Comparison of ENCODE assay signal across 8 mouse cellular contexts in the genomic region with DNA sequence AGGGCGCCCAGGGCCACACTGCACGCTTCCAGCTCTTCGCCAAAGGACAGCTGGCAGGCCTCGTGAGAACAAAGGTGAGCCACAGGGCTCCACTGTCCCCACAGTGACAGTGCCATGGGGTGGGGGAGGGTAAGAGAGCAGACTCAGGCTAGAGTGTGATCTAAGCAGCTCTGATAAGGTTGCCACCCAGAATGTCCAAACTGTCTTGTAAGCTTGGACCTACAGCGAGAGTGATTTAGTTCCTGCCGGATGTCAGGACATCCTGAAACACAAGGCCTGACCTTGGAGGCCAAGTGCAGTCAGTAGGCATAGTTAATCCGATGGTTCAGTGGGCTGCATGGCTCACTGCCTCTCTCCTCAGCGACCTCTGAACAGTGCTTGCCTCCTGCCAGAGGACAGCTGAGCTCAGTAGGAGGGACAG. TPM values are rescaled to one million over a fixed set of nuclear protein-coding genes. Genes with fewer than 3 reads are reported as not detected.
DNase-seq lines count a peak whose midpoint lies in the region; ATAC-seq and TF ChIP-seq lines count a peak whose summit lies in the region.

No protein-coding gene starts in this region.

- peak; percentile 70 for DNase-seq in hindbrain, embryonic 10.5 days (ENCODE audit: low spot score)
- DNase-seq in heart, adult 18-20 months, result peak; percentile 74 to 75
- DNase-seq in lung, postnatal 25 days (ENCODE audit: low spot score), result peak; percentile 43
- no peak for DNase-seq in layer of hippocampus, adult 2 months (ENCODE audit: low spot score in 2 of 2)
- DNase-seq in thymus, postnatal 36 days, result no peak
- no peak for DNase-seq in cerebellum, adult 18-20 months

- TF ChIP-seq CTCF in layer of hippocampus, adult 2 months (conservative IDR thresholded peaks at IDR 0.05), result no peak

- H3K4me2 ChIP-seq in hindbrain, embryonic 16.5 days (ENCODE audit: low read length), result no peak overlapping the region
- peak overlapping the region; percentile 13; the same call in 1 of the 2 replicates for H3K4me2 ChIP-seq in kidney, embryonic 15.5 days

- H3K9me3 ChIP-seq in hindbrain, embryonic 10.5 days, result peaks cover 5% of the 10 kb centered on the region
- no peaks in the 10 kb centered on the region for H3K9me3 ChIP-seq in hindbrain, embryonic 16.5 days (ENCODE audit: control insufficient read depth, low read length)
- H3K9me3 ChIP-seq in kidney, embryonic 15.5 days (replicated peaks), result no peaks in the 10 kb centered on the region

- no peak overlapping the region; the same call in 1 of the 2 replicates for H3K4me3 ChIP-seq in hindbrain, embryonic 10.5 days
- no peak overlapping the region for H3K4me3 ChIP-seq in hindbrain, embryonic 16.5 days (ENCODE audit: low read length)
- H3K4me3 ChIP-seq in kidney, embryonic 15.5 days (replicated peaks), result no peak overlapping the region
- no peak overlapping the region for H3K4me3 ChIP-seq in layer of hippocampus, adult 2 months

- H3K27ac ChIP-seq in hindbrain, embryonic 10.5 days, result peak overlapping the region; percentile 86
- no peak overlapping the region for H3K27ac ChIP-seq in hindbrain, embryonic 16.5 days (ENCODE audit: low read depth, low read length)
- peak overlapping the region; percentile 94 for H3K27ac ChIP-seq in kidney, embryonic 15.5 days
- H3K27ac ChIP-seq in layer of hippocampus, adult 2 months, result no peak overlapping the region

- ATAC-seq in hindbrain, embryonic 16.5 days, result no peak
- ATAC-seq in kidney, embryonic 15.5 days (replicated peaks; ENCODE audit: low FRiP score), result peak; percentile 80

- H3K36me3 ChIP-seq in hindbrain, embryonic 10.5 days, result no peaks in the 10 kb centered on the region
- no peaks in the 10 kb centered on the region for H3K36me3 ChIP-seq in hindbrain, embryonic 16.5 days (ENCODE audit: control insufficient read depth, insufficient read depth, low read length)
- peaks cover 6% of the 10 kb centered on the region; the same call in 1 of the 2 replicates for H3K36me3 ChIP-seq in kidney, embryonic 15.5 days

- WGBS in hindbrain, embryonic 10.5 days, result 16% methylated on average over 8 of the region's 8 CpGs
- 20% methylated on average over 8 of the region's 8 CpGs for WGBS in hindbrain, embryonic 16.5 days
- 7% methylated on average over 8 of the region's 8 CpGs for WGBS in kidney, embryonic 15.5 days

- H3K4me1 ChIP-seq in hindbrain, embryonic 10.5 days (replicated peaks), result peaks cover 56% of the 10 kb centered on the region
- peaks cover 3% of the 10 kb centered on the region; the same call in 1 of the 2 replicates for H3K4me1 ChIP-seq in hindbrain, embryonic 16.5 days (ENCODE audit: control insufficient read depth, insufficient read depth, low read depth, low read length)
- peaks cover 52% of the 10 kb centered on the region for H3K4me1 ChIP-seq in kidney, embryonic 15.5 days

- H3K9ac ChIP-seq in hindbrain, embryonic 16.5 days (ENCODE audit: low read depth, low read length), result no peak overlapping the region
- H3K9ac ChIP-seq in kidney, embryonic 15.5 days, result no peak overlapping the region

- H3K27me3 ChIP-seq in hindbrain, embryonic 10.5 days (ENCODE audit: insufficient read depth, poor library complexity, severe bottlenecking), result no peaks in the 10 kb centered on the region
- H3K27me3 ChIP-seq in hindbrain, embryonic 16.5 days (replicated peaks; ENCODE audit: control insufficient read depth, insufficient read depth, low read length), result no peaks in the 10 kb centered on the region
- no peaks in the 10 kb centered on the region for H3K27me3 ChIP-seq in kidney, embryonic 15.5 days

RNA-seq across cellular contexts. Expression of gene Acy3, which starts 1.1 kb away (rescaled TPM):
- 2.6 and 2.9 TPM in 2 replicates for polyA plus RNA-seq in hindbrain, embryonic 10.5 days (2016; fragmentation: Nextera tagmentation; extraction: Ambion mirVana)
- 2.9 and 3.1 TPM in 2 replicates for polyA plus RNA-seq in hindbrain, embryonic 16.5 days (2015; fragmentation: Nextera tagmentation; extraction: Ambion mirVana)
- 10 to 100 TPM; 24.3 to 28.5 TPM for total RNA-seq in heart, adult 18-20 months (2021)
- polyA plus RNA-seq in kidney, embryonic 15.5 days (2015; fragmentation: Nextera tagmentation; extraction: Ambion mirVana), result 28.6 and 35.0 TPM in 2 replicates
- total RNA-seq in layer of hippocampus, adult 2 months (2021), result 1 to 10 TPM; 2.3 to 2.7 TPM

RNA-seq across cellular contexts. Expression of gene Tbx10, which starts 7.3 kb away (rescaled TPM):
- 0.88 and 2.6 TPM in 2 replicates for polyA plus RNA-seq in hindbrain, embryonic 10.5 days (2016; fragmentation: Nextera tagmentation; extraction: Ambion mirVana)
- 0.67 and 0.89 TPM in 2 replicates for polyA plus RNA-seq in hindbrain, embryonic 16.5 days (2015; fragmentation: Nextera tagmentation; extraction: Ambion mirVana)
- not detected for total RNA-seq in heart, adult 18-20 months (2021)
- polyA plus RNA-seq in kidney, embryonic 15.5 days (2015; fragmentation: Nextera tagmentation; extraction: Ambion mirVana), result 0.75 and 1.5 TPM in 2 replicates
- total RNA-seq in layer of hippocampus, adult 2 months (2021), result not detected

RNA-seq across cellular contexts. Expression of gene Aldh3b2, which starts 13.1 kb away (rescaled TPM):
- 0.91 and 2.0 TPM in 2 replicates for polyA plus RNA-seq in hindbrain, embryonic 10.5 days (2016; fragmentation: Nextera tagmentation; extraction: Ambion mirVana)
- 0.44 and 0.66 TPM in 2 replicates for polyA plus RNA-seq in hindbrain, embryonic 16.5 days (2015; fragmentation: Nextera tagmentation; extraction: Ambion mirVana)
- total RNA-seq in heart, adult 18-20 months (2021), result under 1 TPM; 0.22 to 0.98 TPM
- polyA plus RNA-seq in kidney, embryonic 15.5 days (2015; fragmentation: Nextera tagmentation; extraction: Ambion mirVana), result 1.7 and 1.8 TPM in 2 replicates
- under 1 TPM; 0.64 to 0.90 TPM for total RNA-seq in layer of hippocampus, adult 2 months (2021)

RNA-seq across cellular contexts. Expression of gene Nudt8, which starts 15.1 kb away (rescaled TPM):
- polyA plus RNA-seq in hindbrain, embryonic 10.5 days (2016; fragmentation: Nextera tagmentation; extraction: Ambion mirVana), result 20.1 and 22.6 TPM in 2 replicates
- polyA plus RNA-seq in hindbrain, embryonic 16.5 days (2015; fragmentation: Nextera tagmentation; extraction: Ambion mirVana), result 22.6 and 25.5 TPM in 2 replicates
- total RNA-seq in heart, adult 18-20 months (2021), result 100 to 1,000 TPM; 162 to 166 TPM
- 31.2 and 36.2 TPM in 2 replicates for polyA plus RNA-seq in kidney, embryonic 15.5 days (2015; fragmentation: Nextera tagmentation; extraction: Ambion mirVana)
- total RNA-seq in layer of hippocampus, adult 2 months (2021), result 10 to 100 TPM; 10.2 to 10.7 TPM

RNA-seq across cellular contexts. Expression of gene Gm49405, which starts 15.2 kb away (rescaled TPM):
- 3.0 and 3.1 TPM in 2 replicates for polyA plus RNA-seq in hindbrain, embryonic 10.5 days (2016; fragmentation: Nextera tagmentation; extraction: Ambion mirVana)
- 3.5 and 4.3 TPM in 2 replicates for polyA plus RNA-seq in hindbrain, embryonic 16.5 days (2015; fragmentation: Nextera tagmentation; extraction: Ambion mirVana)
- 1 to 10 TPM in 1 of 2 experiments, under 1 TPM in 1; 0.84 to 1.1 TPM for total RNA-seq in heart, adult 18-20 months (2021)
- 3.3 and 4.1 TPM in 2 replicates for polyA plus RNA-seq in kidney, embryonic 15.5 days (2015; fragmentation: Nextera tagmentation; extraction: Ambion mirVana)
- total RNA-seq in layer of hippocampus, adult 2 months (2021), result 1 to 10 TPM; 1.3 to 1.4 TPM

Comparison
In these comparisons a context has a peak if more than half of its experiments do, and no peak if none do; other contexts are left out.
1. H3K27ac ChIP-seq: peak in hindbrain, embryonic 10.5 days (single experiment) and kidney, embryonic 15.5 days (single experiment); none in hindbrain, embryonic 16.5 days (single experiment) and layer of hippocampus, adult 2 months (single experiment).
2. DNase-seq: peak in hindbrain, embryonic 10.5 days (single experiment), heart, adult 18-20 months (2 of 2) and lung, postnatal 25 days (single experiment); none in layer of hippocampus, adult 2 months (0 of 2), thymus, postnatal 36 days (0 of 2) and cerebellum, adult 18-20 months (0 of 2).